Mouse (Mus musculus): ENCODE results near the gene Myo1d.
"Not testable (repeated sequence)": the region's sequence is repeated elsewhere in the genome, so short reads cannot be mapped to it uniquely, and the experiment has no call there.

Gene Myo1d

GRCm38 (mm10) chr11:80479425-80479824, 300.4 kb downstream of the Myo1d start:
- DNase-seq (ENCODE audit: low spot score) = no peak

DNA sequence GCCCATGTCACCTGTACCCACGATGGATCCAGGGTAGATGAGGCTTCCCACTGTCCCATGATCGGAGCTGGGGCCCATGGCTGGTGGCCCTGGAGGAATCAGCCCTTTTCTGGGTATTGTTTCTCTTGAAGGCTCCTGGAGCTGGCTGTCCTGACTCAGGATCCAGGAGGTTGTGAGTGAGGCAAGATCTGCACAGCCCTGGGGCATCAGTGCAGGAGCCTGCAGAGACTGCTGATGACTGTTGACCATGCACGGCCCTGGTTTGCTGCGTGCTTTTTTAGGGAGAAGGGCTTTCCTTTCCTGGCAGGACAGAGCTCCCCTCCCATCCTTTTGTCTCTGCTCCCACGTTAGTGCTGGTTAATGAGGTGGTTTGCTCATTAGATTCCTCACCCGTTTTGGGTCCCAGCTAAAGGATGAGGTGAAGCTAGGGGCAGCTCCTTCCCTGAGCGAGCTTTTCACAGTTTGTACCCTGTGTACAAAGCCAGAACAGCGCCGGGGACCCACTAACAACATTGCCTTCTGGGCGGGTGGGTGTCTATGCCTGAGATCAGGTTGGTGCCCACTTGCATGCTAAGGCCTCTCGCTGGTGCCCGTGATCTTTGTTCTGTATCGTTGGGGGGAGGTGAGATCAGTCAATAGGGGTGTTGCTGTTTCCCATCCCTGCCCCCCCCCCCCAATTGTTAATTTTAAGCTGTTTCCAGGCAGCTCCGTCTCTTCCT, 301.0 kb downstream of the Myo1d start:
- no peak for DNase-seq (ENCODE audit: low spot score)

DNA sequence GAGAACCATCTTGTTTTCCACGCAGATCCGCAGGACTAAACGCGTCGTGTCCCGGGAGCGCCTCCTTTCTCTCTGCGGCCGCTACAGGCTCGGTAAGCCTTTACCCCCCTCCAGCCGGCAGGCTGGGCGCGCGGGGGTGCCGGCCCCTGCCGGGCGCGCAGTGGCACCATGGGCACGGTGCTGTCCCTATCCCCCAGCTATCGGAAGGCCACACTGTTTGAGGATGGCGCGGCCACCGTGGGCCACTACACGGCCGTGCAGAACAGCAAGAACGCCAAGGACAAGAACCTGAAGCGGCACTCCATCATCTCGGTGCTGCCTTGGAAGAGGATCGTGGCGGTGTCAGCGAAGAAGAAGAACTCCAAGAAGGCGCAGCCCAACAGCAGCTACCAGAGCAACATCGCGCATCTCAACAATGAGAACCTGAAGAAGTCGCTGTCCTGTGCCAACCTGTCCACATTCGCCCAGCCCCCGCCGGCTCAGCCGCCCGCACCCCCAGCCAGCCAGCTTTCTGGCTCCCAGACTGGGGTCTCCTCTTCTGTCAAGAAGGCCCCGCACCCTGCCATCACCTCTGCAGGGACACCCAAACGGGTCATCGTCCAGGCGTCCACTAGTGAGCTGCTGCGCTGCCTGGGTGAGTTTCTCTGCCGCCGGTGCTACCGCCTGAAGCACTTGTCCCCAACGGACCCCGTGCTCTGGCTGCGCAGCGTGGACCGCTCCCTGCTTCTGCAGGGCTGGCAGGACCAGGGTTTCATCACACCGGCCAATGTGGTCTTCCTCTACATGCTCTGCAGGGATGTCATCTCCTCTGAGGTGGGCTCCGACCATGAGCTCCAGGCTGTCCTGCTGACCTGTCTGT, 302.3 kb downstream of the Myo1d start:
- no peak for DNase-seq (ENCODE audit: low spot score)

- peak; percentile 89 for DNase-seq (ENCODE audit: low spot score)
These were observed 303.3 kb downstream of the Myo1d start, which contains the start of gene Cdk5r1 for GRCm38 (mm10) chr11:80476222-80477189. Gene Cdk5r1 (plus strand): TSS chr11:80477023.

DNA sequence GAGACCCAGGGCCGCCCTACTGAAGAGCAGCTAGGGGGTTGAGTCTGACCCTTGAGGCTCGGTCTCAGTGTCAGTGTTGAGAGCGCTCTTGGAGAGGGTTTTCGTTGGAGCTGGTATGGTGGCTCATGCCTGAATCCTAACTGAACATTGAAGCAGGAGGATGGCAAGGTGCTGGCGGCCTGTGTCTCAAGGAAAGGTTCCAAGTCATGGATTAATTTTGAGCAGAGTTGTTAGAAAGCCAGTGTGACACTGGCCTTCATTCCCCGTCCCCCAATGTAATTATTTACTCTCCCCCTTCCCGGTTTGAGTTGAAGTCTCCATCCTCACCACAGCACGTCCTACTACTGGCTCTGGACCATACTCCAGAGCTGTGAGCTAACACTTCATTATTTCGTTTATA, 304.3 kb downstream of the Myo1d start:
- DNase-seq (ENCODE audit: low spot score) = no peak

DNA sequence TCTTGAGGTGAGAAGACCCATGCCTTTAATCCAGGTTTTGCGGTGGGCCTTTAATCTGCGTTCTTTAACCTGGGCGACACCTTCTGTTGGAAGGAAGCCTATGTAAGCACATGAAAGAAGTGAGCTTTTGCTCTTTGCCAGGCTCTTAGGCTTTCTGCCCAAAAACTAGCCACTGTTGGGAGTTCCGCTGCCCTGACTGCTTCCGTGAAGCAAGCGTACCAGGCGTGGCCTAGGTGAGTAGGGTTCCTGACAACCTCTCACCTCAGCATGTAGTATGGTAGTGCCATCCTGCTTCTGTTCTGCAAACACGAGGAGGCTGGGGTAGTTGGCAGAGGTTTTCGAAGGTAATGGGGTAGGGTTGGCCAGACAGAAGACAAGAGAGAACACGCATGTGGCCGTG, 305.0 kb downstream of the Myo1d start:
- no peak for DNase-seq (ENCODE audit: low spot score)

DNA sequence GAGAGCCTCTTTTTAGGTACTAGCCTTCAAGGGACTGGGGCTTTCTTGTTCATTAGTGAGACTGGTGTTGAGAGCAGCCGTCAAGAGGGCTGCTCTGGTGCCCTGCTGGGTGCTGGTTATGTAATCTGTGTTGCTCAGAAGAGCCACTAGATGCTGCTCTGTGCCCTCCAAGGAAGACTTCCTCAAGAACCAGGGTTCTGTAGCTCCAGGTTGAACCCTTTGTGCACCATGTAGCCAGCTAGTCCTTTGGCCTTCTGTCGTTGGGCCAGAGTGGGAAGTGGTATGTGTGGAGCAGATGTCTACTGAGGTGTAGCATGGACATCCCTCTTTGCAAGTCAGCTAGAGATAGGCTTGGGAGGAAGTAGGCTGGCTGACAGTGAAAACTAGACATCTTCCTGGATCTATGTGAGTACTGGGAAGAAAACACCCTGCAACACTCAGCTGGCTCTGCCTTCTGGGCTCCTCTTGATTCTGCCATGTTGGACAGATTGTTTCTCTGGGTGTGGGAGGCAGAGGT, 305.6 kb downstream of the Myo1d start:
- DNase-seq (ENCODE audit: low spot score) = no peak

- DNase-seq (ENCODE audit: low spot score) = no peak
These were observed 307.8 kb downstream of the Myo1d start for GRCm38 (mm10) chr11:80471836-80472605.

GRCm38 (mm10) chr11:80463605-80464130, 316.2 kb downstream of the Myo1d start:
- DNase-seq (ENCODE audit: low spot score) = not testable (repeated sequence)

GRCm38 (mm10) chr11:80453198-80453597, 326.6 kb downstream of the Myo1d start:
- no peak for DNase-seq (ENCODE audit: low spot score)

DNA sequence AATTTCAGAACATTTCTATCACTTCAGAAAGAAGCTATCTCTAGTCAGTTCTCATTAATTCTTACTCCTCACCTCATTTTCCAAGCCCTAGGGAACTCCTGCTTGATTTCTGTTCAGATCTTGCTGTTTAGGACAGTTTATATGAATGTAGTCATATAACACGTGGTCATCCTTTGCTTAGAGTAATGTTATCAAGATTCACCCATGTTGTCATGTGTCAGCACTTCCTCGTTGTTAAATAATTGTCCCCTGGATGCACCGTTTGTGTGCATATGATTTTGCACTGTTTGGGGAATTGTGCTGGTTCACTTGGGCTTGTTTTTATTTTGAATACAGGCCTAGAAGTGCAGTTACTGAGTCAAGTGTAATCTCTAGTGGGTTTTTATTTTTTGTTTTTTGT, 327.6 kb downstream of the Myo1d start:
- DNase-seq (ENCODE audit: low spot score) = no peak

DNA sequence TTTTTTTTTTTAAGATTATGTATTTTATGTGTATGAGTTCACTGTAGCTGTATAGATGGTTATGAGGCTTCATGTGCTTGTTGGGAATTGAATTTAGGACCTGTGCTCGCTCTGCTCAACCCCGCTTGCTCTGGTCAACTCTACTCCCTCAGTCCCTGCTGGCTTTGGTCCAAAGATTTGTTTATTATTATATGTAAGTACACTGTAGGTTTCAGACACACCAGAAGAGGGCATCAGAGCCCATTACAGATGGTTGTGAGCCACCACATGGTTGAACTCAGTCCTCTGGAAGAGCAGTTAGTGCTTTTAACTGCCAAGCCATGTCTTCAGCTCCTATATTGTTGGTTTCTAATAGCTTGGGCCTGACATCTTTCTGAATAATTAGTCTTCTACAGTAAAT, 330.0 kb downstream of the Myo1d start:
- DNase-seq (ENCODE audit: low spot score) = no peak

DNA sequence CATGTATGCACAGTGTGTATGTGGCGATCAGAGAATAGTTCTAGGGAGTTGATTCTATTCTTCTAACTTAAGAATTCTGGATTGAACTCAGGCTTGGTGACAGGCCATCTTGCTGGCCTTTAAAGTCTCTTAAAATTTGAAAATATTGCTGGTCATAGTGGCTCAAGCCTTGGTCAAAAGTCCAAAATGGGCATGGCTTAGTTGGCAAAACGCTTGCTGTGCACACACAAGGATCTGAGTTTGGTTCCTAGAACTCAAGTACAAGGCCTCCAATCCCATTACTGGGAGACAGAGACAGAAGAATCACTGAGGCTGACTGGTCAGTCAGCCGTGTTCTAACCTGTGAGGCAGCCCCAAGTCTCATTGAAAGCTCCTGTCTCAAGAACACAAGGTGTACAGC, 332.9 kb downstream of the Myo1d start:
- DNase-seq (ENCODE audit: low spot score) = no peak

Measured in left cerebral cortex, adult 11 months (tissue).